In genomic region chr12:58267779-58268178, GRCm38 (mm10) we compare ENCODE assay signal across 8 mouse cellular contexts. TPM values are rescaled to one million over a fixed set of nuclear protein-coding genes. Genes with fewer than 3 reads are reported as not detected.
DNase-seq lines count a peak whose midpoint lies in the region; ATAC-seq and TF ChIP-seq lines count a peak whose summit lies in the region.
"Had no signal": no experiment of that assay in that cellular context is flagged by ENCODE, and none has a peak within 500 bp of the region (broad histone marks: within the 10 kb centered on the region; RNA-seq: fewer than 3 reads in every experiment).

No protein-coding gene starts in this region.

- H3K36me3 ChIP-seq in spleen, adult 2 months (ENCODE audit: control insufficient read depth, insufficient read depth, low read length), result no peaks in the 10 kb centered on the region
- H3K36me3 ChIP-seq in heart, embryonic 13.5 days, result no peaks in the 10 kb centered on the region
- no peaks in the 10 kb centered on the region for H3K36me3 ChIP-seq in liver, embryonic 13.5 days

- ATAC-seq in heart, embryonic 13.5 days (ENCODE audit: extremely low read depth, insufficient number of reproducible peaks, low FRiP score, low TSS enrichment), result no peak
- no peak for ATAC-seq in liver, embryonic 13.5 days (ENCODE audit: low read depth)

- no peak for TF ChIP-seq POLR2A in spleen, adult 2 months (IDR thresholded peaks at IDR 0.05; ENCODE audit: low read depth, low read length)

- H3K27ac ChIP-seq in spleen, adult 2 months (ENCODE audit: insufficient read depth, low read length), result peak overlapping the region; percentile 29; the same call in 1 of the 2 replicates
- H3K27ac ChIP-seq in heart, embryonic 13.5 days (replicated peaks), result peak overlapping the region; percentile 93
- peak overlapping the region; percentile 50 for H3K27ac ChIP-seq in liver, embryonic 13.5 days

- H3K4me2 ChIP-seq in heart, embryonic 13.5 days, result peak overlapping the region; percentile 92
- peak overlapping the region; percentile 53 for H3K4me2 ChIP-seq in liver, embryonic 13.5 days

- peak overlapping the region; percentile 85 for H3K9ac ChIP-seq in heart, embryonic 13.5 days
- peak overlapping the region; percentile 33 for H3K9ac ChIP-seq in liver, embryonic 13.5 days

- peak overlapping the region; percentile 30; the same call in 1 of the 2 replicates for H3K4me3 ChIP-seq in spleen, adult 2 months (ENCODE audit: extremely low read depth, insufficient read depth, insufficient read length)
- H3K4me3 ChIP-seq in heart, embryonic 13.5 days, result peak overlapping the region; percentile 64
- H3K4me3 ChIP-seq in liver, embryonic 13.5 days (replicated peaks), result peak overlapping the region; percentile 38

- TF ChIP-seq CTCF in spleen, adult 2 months (IDR thresholded peaks at IDR 0.05; ENCODE audit: extremely low read depth, insufficient read depth, insufficient read length, insufficient replicate concordance), result no peak

- H3K27me3 ChIP-seq in spleen, adult 2 months (ENCODE audit: control insufficient read depth, insufficient read depth, low read length), result no peaks in the 10 kb centered on the region
- H3K27me3 ChIP-seq in heart, embryonic 13.5 days (replicated peaks), result peaks cover 3% of the 10 kb centered on the region; the same call in 1 of the 2 replicates
- peaks cover 4% of the 10 kb centered on the region; the same call in 1 of the 2 replicates for H3K27me3 ChIP-seq in liver, embryonic 13.5 days

- intact Hi-C loops in left cerebral cortex, postnatal 10 days (cut with DNase I), result no loop called here

- 28% methylated on average over 8 of the region's 8 CpGs for WGBS in spleen, adult 2 months
- 26% methylated on average over 8 of the region's 8 CpGs for WGBS in heart, embryonic 13.5 days
- 24% methylated on average over 8 of the region's 8 CpGs for whole genome bisulfite sequencing in liver, embryonic 13.5 days (ENCODE audit: insufficient replicate concordance)

- DNase-seq in spleen, adult 2 months (ENCODE audit: low read depth in 1 of 2, low spot score in 2 of 2), result no peak
- DNase-seq in spleen, adult 12 weeks (ENCODE audit: low spot score), result no peak
- no peak for DNase-seq in liver, embryonic 13.5 days
- no peak for DNase-seq in Muller cell, postnatal 12 days (ENCODE audit: inconsistent ontology term)
- no peak for DNase-seq in frontal cortex, postnatal 25 days (ENCODE audit: low spot score in 2 of 2)
- no peak for DNase-seq in left cerebral cortex, postnatal 10 days (ENCODE audit: extremely low spot score in 1 of 2, low spot score in 2 of 2)

- H3K9me3 ChIP-seq in heart, embryonic 13.5 days, result no peaks in the 10 kb centered on the region
- no peaks in the 10 kb centered on the region for H3K9me3 ChIP-seq in liver, embryonic 13.5 days (replicated peaks)

- H3K4me1 ChIP-seq in spleen, adult 2 months (ENCODE audit: control insufficient read depth, insufficient read depth, insufficient read length), result no peaks in the 10 kb centered on the region
- peaks cover 10% of the 10 kb centered on the region; the same call in 1 of the 2 replicates for H3K4me1 ChIP-seq in heart, embryonic 13.5 days
- no peaks in the 10 kb centered on the region for H3K4me1 ChIP-seq in liver, embryonic 13.5 days (replicated peaks)

RNA-seq across cellular contexts. Expression of gene Clec14a, which starts 1.3 kb away (rescaled TPM):
- 2.3 and 2.6 TPM in 2 replicates for polyA plus RNA-seq in spleen, adult 2 months (2012; rRNA removed)
- 14.5 and 16.0 TPM in 2 replicates for polyA plus RNA-seq in heart, embryonic 13.5 days (2015; fragmentation: Nextera tagmentation; extraction: Ambion mirVana)
- polyA plus RNA-seq in liver, embryonic 13.5 days (2015; fragmentation: Nextera tagmentation; extraction: Ambion mirVana), result 4.2 and 5.4 TPM in 2 replicates
- 1 to 10 TPM; 3.2 to 4.7 TPM for total RNA-seq in left cerebral cortex, postnatal 10 days (2021)

RNA-seq across cellular contexts. Expression of gene Sstr1, which starts 56.2 kb away (rescaled TPM):
- 0.16 TPM in 1 of 2 replicates, not detected in the other for polyA plus RNA-seq in spleen, adult 2 months (2012; rRNA removed)
- polyA plus RNA-seq in heart, embryonic 13.5 days (2015; fragmentation: Nextera tagmentation; extraction: Ambion mirVana), result 0.25 TPM in 1 of 2 replicates, not detected in the other
- polyA plus RNA-seq in liver, embryonic 13.5 days (2015; fragmentation: Nextera tagmentation; extraction: Ambion mirVana), result not detected in 2 replicates
- 10 to 100 TPM; 66.9 to 77.7 TPM for total RNA-seq in left cerebral cortex, postnatal 10 days (2021)
- polyA plus RNA-seq: testis, adult 2 months had no signal

Comparison
In these comparisons a context has a peak if more than half of its experiments do, and no peak if none do; other contexts are left out.
1. H3K27ac ChIP-seq: peak in every context shown above with its lines; median percentile 93 in heart, embryonic 13.5 days; 50 in liver, embryonic 13.5 days; 29 in spleen, adult 2 months.